Mouse (Mus musculus): Measurements from ENCODE around the gene Spred2.

Gene Spred2

GRCm38 (mm10) chr11:19953919-19954318 lies 29.7 kb downstream of the Spred2 start:
- DNase-seq (ENCODE audit: low read depth), result no peak

GRCm38 (mm10) chr11:19955069-19955468 lies 30.9 kb downstream of the Spred2 start:
- no peak for DNase-seq (ENCODE audit: low read depth)

GRCm38 (mm10) chr11:19955701-19956100 lies 31.5 kb downstream of the Spred2 start:
- no peak for DNase-seq (ENCODE audit: low read depth)

- no peak for DNase-seq (ENCODE audit: low read depth)
Observed at GRCm38 (mm10) chr11:19959006-19959405, 34.8 kb downstream of the Spred2 start.

GRCm38 (mm10) chr11:19959897-19960296 lies 35.7 kb downstream of the Spred2 start:
- no peak for DNase-seq (ENCODE audit: low read depth)

- DNase-seq (ENCODE audit: low read depth), result no peak
Observed at GRCm38 (mm10) chr11:19960541-19960940, 36.4 kb downstream of the Spred2 start.

GRCm38 (mm10) chr11:19961088-19961487 lies 36.9 kb downstream of the Spred2 start:
- DNase-seq (ENCODE audit: low read depth), result no peak

- DNase-seq (ENCODE audit: low read depth), result no peak
Observed at GRCm38 (mm10) chr11:19961766-19962365, 37.7 kb downstream of the Spred2 start.

GRCm38 (mm10) chr11:19962796-19963195 lies 38.6 kb downstream of the Spred2 start:
- DNase-seq (ENCODE audit: low read depth), result no peak

- no peak for DNase-seq (ENCODE audit: low read depth)
Observed at GRCm38 (mm10) chr11:19963717-19964141, 39.6 kb downstream of the Spred2 start.

- DNase-seq (ENCODE audit: low read depth), result no peak
Observed at GRCm38 (mm10) chr11:19964333-19964732, 40.2 kb downstream of the Spred2 start.

GRCm38 (mm10) chr11:19965037-19965611 lies 40.9 kb downstream of the Spred2 start:
- no peak for DNase-seq (ENCODE audit: low read depth)

- DNase-seq (ENCODE audit: low read depth), result no peak
Observed at GRCm38 (mm10) chr11:19965664-19966063, 41.5 kb downstream of the Spred2 start.

- no peak for DNase-seq (ENCODE audit: low read depth)
Observed at GRCm38 (mm10) chr11:19966294-19966693, 42.1 kb downstream of the Spred2 start.

GRCm38 (mm10) chr11:19969584-19969983 lies 45.4 kb downstream of the Spred2 start:
- DNase-seq (ENCODE audit: low read depth), result no peak

- no peak for DNase-seq (ENCODE audit: low read depth)
Observed at GRCm38 (mm10) chr11:19971954-19972750, 48.0 kb downstream of the Spred2 start.

GRCm38 (mm10) chr11:19973032-19973790 lies 49.0 kb downstream of the Spred2 start:
- no peak for DNase-seq (ENCODE audit: low read depth)

- DNase-seq (ENCODE audit: low read depth), result no peak
Observed at GRCm38 (mm10) chr11:19976032-19976431, 51.9 kb downstream of the Spred2 start.

- DNase-seq (ENCODE audit: low read depth), result no peak
Observed at GRCm38 (mm10) chr11:19977687-19978086, 53.5 kb downstream of the Spred2 start.

- DNase-seq (ENCODE audit: low read depth), result peak; percentile 54
Observed at GRCm38 (mm10) chr11:19979338-19979737, 55.2 kb downstream of the Spred2 start.

GRCm38 (mm10) chr11:19982113-19982512 lies 57.9 kb downstream of the Spred2 start:
- peak; percentile 67 for DNase-seq (ENCODE audit: low read depth)

- no peak for DNase-seq (ENCODE audit: low read depth)
Observed at GRCm38 (mm10) chr11:19982779-19983178, 58.6 kb downstream of the Spred2 start.
